Mouse (Mus musculus): ENCODE results near the gene Camk1d.

GRCm38 (mm10) chr2:5437690-5438089, 276.6 kb downstream of the Camk1d start:
- TF ChIP-seq EP300 (IDR thresholded peaks at IDR 0.05; ENCODE audit: low read depth): no peak
- TF ChIP-seq CTCF (IDR thresholded peaks at IDR 0.05; ENCODE audit: low read depth): no peak
